Mouse (Mus musculus) layer of hippocampus, postnatal 25 days (tissue): Measurements from ENCODE around the gene Tulp1. TPM values are rescaled to one million over a fixed set of nuclear protein-coding genes. Genes with fewer than 3 reads are reported as not detected.
A peak's percentile ranks its signal among the peaks of the same experiment; 100 is the strongest.
"Not testable (repeated sequence)": the region's sequence is repeated elsewhere in the genome, so short reads cannot be mapped to it uniquely, and the experiment has no call there.

Source experiments
- DNase-seq, 2 experiments: peaks; one replicate each; pipeline ENCODE4 v3.0.0; 2022; ENCODE audit warnings: mixed read lengths in 2 of 2, low spot score in 1 of 2; ENCODE audit errors: extremely low spot score in 1 of 2
- total RNA-seq, 2 experiments: library from RNA; stranded (reverse); gene quantifications; 2 replicates each; pipeline ENCODE4 v1.2.3; 2021

Tulp1 gene
- total RNA-seq, 2 experiments from 2014 or later, result not detected

- DNase-seq, result no peak
Observed at GRCm38 (mm10) chr17:28371286-28371685, 6.3 kb upstream of the Tulp1 start.

GRCm38 (mm10) chr17:28369056-28369455, 4.0 kb upstream of the Tulp1 start:
- DNase-seq, result no peak

- peak; percentile 46 to 79 for DNase-seq
Observed at GRCm38 (mm10) chr17:28368449-28368848, 3.4 kb upstream of the Tulp1 start.

GRCm38 (mm10) chr17:28363507-28363906, 1.5 kb downstream of the Tulp1 start:
- no peak for DNase-seq

GRCm38 (mm10) chr17:28362653-28363292, 2.2 kb downstream of the Tulp1 start:
- DNase-seq, result no peak

GRCm38 (mm10) chr17:28361921-28362652, 2.9 kb downstream of the Tulp1 start:
- DNase-seq, result no peak

- DNase-seq, result no peak
Observed at GRCm38 (mm10) chr17:28360531-28361277, 4.3 kb downstream of the Tulp1 start.

GRCm38 (mm10) chr17:28358576-28359261, 6.3 kb downstream of the Tulp1 start:
- not testable (repeated sequence) for DNase-seq

GRCm38 (mm10) chr17:28355871-28356270, 9.2 kb downstream of the Tulp1 start:
- no peak for DNase-seq

- DNase-seq, result no peak
Observed at GRCm38 (mm10) chr17:28352018-28352417, 13.0 kb downstream of the Tulp1 start.

- no peak for DNase-seq
Observed at GRCm38 (mm10) chr17:28351353-28351890, 13.6 kb downstream of the Tulp1 start.

- peak in 1 of 2 experiments; percentile 36 for DNase-seq
Observed at GRCm38 (mm10) chr17:28350466-28351352, 14.3 kb downstream of the Tulp1 start, which contains the start of gene Tead3. Tead3 (minus strand) TSS chr17:28350817.

- DNase-seq, result no peak
Observed at GRCm38 (mm10) chr17:28349901-28350465, 15.0 kb downstream of the Tulp1 start.

- DNase-seq, result no peak
Observed at GRCm38 (mm10) chr17:28349264-28349880, 15.7 kb downstream of the Tulp1 start.

GRCm38 (mm10) chr17:28348211-28348610, 16.8 kb downstream of the Tulp1 start:
- no peak for DNase-seq

GRCm38 (mm10) chr17:28347327-28347726, 17.7 kb downstream of the Tulp1 start:
- no peak for DNase-seq

- no peak for DNase-seq
Observed at GRCm38 (mm10) chr17:28345882-28346281, 19.1 kb downstream of the Tulp1 start.

GRCm38 (mm10) chr17:28345271-28345721, 19.7 kb downstream of the Tulp1 start:
- no peak for DNase-seq
